Mouse (Mus musculus) hematopoietic multipotent progenitor cell, adult 10-12 weeks (in vitro differentiated cells): Measurements from ENCODE around the gene Rpl26. TPM values are rescaled to one million over a fixed set of nuclear protein-coding genes. Genes with fewer than 3 reads are reported as not detected.

Experiments used
- polyA plus RNA-seq: library from polyadenylated mRNA; stranded (reverse); fragments of >175 nt; gene quantifications from 2 replicates; pipeline ENCODE4 v1.2.3, GENCODE M21; 2012; ENCODE audit warnings: low replicate concordance

Gene Rpl26
- polyA plus RNA-seq: 7.7 and 20.4 TPM in 2 replicates

GRCm38 (mm10) chr11:68901351-68902046 lies at the start of gene Rpl26:
Rpl26 (plus strand) TSS chr11:68901583.

GRCm38 (mm10) chr11:68871748-68872147 lies 29.6 kb upstream of the Rpl26 start, which contains the start of gene Ndel1:
Ndel1 (minus strand) TSS chr11:68871858.

GRCm38 (mm10) chr11:68888253-68888652 lies 13.1 kb upstream of the Rpl26 start, which contains the start of gene Rnf222:
Rnf222 (plus strand) TSS chr11:68888553.

GRCm38 (mm10) chr11:68926981-68927380 lies 25.6 kb downstream of the Rpl26 start, which contains the start of gene Odf4:
Odf4 (minus strand) TSS chr11:68927081.

Other genes starting within 250 kb of the Rpl26 start
- gene Myh10, start 210.0 kb upstream of the Rpl26 start, polyA plus RNA-seq: 0.52 and 9.9 TPM in 2 replicates
- 36.5 and 77.0 TPM in 2 replicates for gene Ndel1, start 29.7 kb upstream of the Rpl26 start, polyA plus RNA-seq
- not detected in 2 replicates for gene Rnf222, start 13.0 kb upstream of the Rpl26 start, polyA plus RNA-seq
- not detected in 2 replicates for gene Odf4, start 25.5 kb downstream of the Rpl26 start, polyA plus RNA-seq
- gene Arhgef15, start 55.9 kb downstream of the Rpl26 start, polyA plus RNA-seq: 0.17 and 1.4 TPM in 2 replicates
- gene Slc25a35, start 66.5 kb downstream of the Rpl26 start, polyA plus RNA-seq: 3.6 and 3.7 TPM in 2 replicates
- gene Rangrf, start 73.6 kb downstream of the Rpl26 start, polyA plus RNA-seq: 1.9 and 4.5 TPM in 2 replicates
- 6.7 and 16.4 TPM in 2 replicates for gene Pfas, start 106.9 kb downstream of the Rpl26 start, polyA plus RNA-seq
- 18.6 and 58.1 TPM in 2 replicates for gene Ctc1, start 114.3 kb downstream of the Rpl26 start, polyA plus RNA-seq
- 25.7 and 39.4 TPM in 2 replicates for gene Aurkb, start 144.1 kb downstream of the Rpl26 start, polyA plus RNA-seq
- gene Borcs6, start 158.1 kb downstream of the Rpl26 start, polyA plus RNA-seq: 35.0 and 102 TPM in 2 replicates
- gene Tmem107, start 169.2 kb downstream of the Rpl26 start, polyA plus RNA-seq: 6.0 and 14.2 TPM in 2 replicates
- gene Vamp2, start 186.9 kb downstream of the Rpl26 start, polyA plus RNA-seq: 133 and 285 TPM in 2 replicates
- 32.9 and 51.0 TPM in 2 replicates for gene Per1, start 193.6 kb downstream of the Rpl26 start, polyA plus RNA-seq
- gene Hes7, start 218.8 kb downstream of the Rpl26 start, polyA plus RNA-seq: 0.33 and 2.2 TPM in 2 replicates
- gene 9130213A22Rik, start 221.0 kb downstream of the Rpl26 start, polyA plus RNA-seq: 0.34 and 1.3 TPM in 2 replicates
- gene Aloxe3, start 224.3 kb downstream of the Rpl26 start, polyA plus RNA-seq: 0.05 and 0.07 TPM in 2 replicates